Mouse (Mus musculus): Measurements from ENCODE around the gene Pgpep1.

- TF ChIP-seq CTCF (IDR thresholded peaks at IDR 0.05; ENCODE audit: low read depth, low read length), result no peak
- TF ChIP-seq POLR2A (IDR thresholded peaks at IDR 0.05; ENCODE audit: borderline replicate concordance, low read depth, low read length), result no peak
These were observed 4.4 kb upstream of the Pgpep1 start for GRCm38 (mm10) chr8:70664631-70665030.

Data from bone marrow macrophage, adult 2 months (primary cell).